Mouse (Mus musculus) cerebellum, postnatal 10 days (tissue): ENCODE results near the gene Tjp2.

Experiments
- DNase-seq, 2 experiments: peaks; one replicate each; pipeline ENCODE4 v3.0.0; 2021; ENCODE audit warnings: mixed read lengths in 2 of 2

Gene Tjp2

DNA sequence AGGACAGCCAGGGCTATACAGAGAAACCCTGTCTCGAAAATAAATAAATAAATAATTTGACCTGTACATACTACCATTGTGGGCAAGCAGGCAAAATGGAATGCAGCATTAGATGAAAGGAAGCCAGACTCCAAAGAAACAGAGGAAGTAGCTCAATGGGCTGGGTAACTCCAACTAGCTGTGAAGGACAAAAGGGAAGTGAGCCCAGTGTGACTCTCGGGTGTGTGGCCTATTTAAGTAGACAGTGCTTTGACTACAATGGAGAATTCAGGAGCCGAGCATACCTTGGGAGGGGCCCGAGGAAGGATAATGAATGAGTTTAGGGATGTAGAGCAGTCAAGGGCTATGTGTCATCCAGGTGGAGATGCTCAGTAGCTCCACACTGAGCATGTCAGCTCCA is 48.1 kb downstream of the Tjp2 start:
- DNase-seq = no peak

DNA sequence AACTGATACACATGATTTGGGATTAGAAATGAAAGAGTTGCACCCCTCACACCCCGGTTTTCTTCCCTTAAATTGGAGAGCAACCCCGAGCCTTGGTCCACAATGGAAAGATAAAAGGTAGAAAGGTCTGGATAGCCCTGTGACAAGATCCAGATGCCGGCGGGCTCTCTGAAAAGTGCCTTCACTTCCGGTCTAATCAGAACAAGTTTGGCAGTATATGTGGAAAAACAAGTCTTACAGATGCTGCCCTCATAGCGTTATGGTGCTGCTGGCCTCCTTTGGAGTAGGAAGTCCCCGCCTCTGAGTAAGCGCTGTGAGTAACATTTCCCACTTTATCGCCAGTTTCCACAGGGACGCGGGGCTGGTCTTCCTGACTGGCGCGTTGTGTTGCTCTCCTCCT is 49.9 kb downstream of the Tjp2 start:
- no peak for DNase-seq

DNA sequence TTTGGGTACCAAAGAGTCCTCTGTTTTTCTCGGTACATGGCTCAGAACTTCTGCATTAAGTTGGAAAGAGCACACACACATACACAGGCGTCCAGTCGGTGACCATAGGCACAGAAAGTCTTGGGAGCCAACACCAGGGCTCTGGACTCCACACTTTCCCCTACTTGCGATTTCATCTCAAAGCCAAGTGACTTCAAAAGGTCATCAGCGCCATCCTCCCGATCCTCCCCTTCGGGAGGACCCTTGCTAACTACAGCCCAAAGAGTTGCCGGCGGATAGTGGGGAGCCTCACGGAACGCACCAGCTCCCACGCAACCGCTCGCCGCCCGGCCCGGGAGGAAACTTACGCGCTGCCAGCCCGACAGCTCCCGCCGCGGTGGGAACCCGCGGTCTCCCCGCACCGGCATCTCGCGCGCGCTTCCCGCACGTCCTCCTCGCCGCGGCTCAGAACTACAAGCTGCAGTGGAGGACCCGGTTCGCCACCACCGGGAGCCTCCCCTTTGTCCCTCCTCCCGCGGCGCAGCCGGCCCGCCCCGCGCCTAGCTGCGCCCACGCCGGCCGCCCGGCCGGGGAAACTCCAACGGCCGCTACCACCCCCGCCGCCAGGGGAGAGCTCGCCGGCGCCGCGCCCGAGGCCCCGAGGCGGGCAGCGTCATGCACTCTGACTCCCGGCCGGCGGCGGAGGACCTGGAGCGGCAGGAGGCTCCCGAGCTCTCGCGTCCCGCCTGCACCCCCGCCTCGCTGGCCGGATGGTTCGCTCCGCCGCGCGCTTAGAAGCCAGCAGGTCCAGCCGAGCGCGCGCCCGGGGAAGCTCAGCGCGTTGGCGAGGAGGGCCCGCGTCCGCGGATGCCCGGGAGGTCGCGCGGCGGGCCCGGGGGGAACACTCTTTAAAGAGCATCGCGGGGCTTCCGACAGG is 51.0 kb downstream of the Tjp2 start:
- peak; percentile 88 to 95 for DNase-seq

DNA sequence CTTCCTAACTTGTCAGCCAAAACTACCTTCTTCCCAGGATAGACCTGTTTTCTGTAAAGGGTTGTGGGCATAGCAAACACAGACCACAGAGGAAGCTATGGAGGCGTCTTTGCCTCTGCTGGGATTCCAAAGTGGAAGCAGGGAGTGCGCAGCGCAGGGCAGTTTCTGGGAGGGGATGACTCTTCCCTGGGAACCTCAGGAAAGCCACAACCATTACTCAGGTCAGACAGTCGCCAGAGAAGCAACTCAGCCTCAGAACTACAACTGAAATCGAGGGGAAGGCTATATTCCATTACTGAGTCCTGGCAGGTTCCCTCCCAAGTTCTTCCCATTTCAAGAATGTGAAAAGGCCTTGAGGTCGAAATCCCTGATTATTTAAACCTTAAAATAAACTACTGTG is 51.8 kb downstream of the Tjp2 start:
- no peak for DNase-seq

DNA sequence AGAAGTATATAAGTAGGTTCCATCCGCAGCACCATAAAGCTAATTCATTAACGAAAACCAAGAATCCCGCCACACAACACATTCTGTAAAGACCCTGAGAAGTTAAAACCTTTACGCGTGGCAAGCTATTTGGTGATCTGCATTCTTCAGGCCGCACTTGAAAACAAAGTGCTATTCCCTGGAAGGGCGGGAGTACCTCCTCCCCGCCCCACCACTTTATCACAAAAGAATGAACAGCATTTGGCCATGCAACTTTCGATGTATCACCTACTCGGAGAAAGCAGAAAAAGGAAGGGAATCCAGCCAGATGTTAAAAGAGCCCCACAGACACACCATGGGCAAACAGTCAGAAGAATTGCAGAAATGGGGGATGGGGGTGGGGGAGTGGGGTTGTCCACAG is 56.3 kb downstream of the Tjp2 start:
- DNase-seq = no peak

DNA sequence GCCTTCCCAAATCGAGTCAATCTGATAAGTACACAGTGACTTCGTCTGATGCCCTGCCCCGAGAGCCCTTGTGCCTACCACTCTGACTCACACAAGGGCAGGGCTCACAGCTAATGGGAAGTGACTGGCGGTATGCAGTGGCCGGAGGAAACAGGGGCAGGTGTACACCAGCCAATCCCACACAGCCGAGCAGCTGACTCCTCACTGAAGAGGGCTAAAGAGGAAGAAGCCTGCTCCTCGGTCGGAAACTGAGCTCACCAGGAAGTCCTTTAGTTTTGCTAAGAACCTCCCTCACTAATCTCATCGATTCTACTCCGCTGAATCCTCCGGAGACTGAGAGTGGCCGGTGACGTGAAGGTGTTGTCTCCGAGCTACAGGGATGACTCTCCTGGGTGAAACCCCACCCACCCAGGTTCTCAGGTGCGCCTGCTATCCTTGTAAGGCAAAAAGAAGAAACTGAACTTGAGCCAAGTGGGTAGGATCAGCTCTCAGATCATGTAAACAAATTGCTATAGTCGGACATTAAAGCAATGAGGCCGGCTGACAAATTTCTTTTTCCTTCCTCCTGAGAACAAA is 58.2 kb downstream of the Tjp2 start:
- no peak for DNase-seq

DNA sequence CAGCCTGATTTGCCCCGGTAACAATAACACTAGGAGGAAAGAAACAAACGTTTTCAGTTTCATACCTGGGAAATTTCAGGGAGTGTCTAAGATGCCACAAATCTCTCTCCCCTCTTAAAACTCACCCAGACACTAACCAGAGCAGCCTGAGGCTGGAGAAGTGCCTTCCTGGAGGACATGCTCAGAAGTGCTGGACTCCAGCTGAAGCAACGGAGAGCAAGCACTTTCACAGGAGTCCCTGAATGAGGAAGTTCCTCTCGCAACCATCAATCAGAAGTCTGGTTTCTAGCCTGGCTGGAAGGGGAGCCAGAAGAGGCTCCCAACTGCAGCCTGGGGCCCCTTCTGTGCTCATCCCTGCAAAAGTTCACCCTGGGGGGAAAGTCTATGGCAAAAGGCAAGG is 60.9 kb downstream of the Tjp2 start:
- DNase-seq = no peak

DNA sequence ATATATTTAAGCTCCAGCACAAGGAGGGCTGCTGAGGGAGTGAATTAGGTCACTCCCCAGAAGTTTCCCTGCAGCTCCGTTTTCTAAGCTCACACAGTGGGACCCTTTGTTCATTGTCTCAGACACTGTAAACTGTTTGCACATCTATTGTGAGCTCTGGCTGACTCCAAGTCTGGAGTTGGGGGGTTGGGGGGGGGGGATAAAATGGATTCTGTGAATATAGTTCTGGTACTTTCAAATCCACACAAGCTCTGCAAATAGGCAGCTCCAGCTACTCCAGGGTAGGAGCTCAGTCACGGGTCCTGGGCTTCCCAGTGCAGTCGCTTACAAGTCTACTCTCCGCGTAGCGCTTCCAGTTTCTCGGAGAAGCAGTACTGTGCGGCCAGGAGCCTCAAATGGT is 64.4 kb downstream of the Tjp2 start:
- DNase-seq = no peak

DNA sequence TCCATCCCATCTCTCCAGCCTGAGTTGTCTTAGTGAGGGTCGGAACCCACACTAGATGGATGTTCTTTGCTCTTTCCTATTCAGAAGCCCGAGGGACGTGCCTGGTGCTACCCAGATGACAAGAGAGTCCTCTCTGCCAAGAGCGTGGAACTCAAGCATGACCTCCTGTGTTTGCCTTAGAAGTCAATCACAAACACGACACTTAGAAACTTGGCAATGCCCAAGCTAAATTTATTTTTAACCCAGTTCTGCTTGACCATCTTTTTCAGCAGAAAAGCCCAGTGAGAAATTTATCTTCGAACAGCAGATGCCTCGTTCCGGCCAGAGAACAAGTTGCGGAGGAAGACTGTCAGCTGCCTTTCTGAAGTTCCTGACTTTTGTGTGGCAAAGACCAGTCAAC is 65.1 kb downstream of the Tjp2 start:
- DNase-seq = no peak

DNA sequence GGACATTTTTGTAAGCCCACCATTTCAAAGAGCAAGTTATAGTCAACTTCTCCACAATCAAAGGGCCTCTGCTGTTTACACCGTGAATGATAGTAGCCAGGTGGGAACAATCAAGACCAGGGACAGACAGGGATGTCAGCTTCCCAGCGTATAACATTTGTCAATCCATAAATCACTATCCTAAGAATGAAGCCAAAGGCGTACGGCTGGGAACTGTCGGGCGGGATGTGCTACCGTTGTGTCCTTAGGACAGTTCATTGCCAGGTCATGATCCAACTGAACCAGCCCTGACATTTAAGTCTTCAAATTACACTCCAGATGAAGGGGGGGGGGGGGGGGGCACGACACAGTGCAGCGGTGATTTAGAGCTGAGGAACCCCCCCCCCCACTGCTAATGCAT is 65.5 kb downstream of the Tjp2 start:
- DNase-seq = no peak

DNA sequence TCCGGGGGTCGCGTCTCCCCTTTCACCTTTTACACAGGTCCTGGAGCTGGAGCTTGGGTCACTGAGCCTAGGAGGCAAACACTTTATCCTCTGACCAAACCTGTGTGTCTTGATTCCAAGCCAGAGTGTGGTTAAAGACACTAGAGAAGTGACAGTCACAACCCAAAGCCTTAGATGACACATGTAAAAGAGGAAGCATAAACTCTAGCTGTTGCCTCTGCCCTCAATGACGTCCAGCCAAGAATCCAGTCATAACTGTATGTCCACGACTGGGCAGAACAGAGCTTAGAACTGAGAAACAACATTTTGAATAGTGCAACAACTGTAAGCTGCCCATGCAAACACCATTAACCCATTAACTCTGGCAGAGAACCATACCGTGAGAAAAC is 68.8 kb downstream of the Tjp2 start:
- no peak for DNase-seq

DNA sequence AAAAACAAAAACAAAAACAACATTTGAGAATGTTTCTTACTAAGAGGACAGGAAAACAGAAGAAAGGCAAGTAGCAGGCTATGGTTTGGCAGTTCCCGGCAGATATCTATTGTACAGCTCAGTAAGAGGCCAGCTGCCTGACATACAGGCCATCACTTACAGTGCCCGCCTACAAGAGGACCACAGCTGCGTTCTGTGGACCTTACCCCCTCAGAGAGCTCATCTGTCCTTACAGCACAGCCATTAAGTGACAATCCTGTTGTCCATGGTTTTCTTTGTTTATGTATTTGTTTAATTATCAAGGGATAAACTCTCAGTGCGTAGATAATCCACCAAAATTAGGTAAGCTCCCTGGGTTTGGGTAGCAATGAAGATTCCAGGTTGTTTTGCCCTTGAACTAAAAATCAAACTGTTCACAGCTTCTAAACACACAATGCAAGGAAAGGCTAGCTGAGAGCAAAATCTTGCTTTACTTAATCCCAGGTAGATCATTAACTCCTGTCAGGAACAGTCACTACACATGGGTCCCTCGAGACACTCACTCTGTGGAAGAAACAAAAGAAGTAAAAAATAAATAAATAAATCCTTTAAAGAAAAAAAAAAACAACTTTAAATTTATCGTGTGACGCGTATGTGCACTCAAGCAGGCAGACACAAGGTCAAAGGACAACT is 69.3 kb downstream of the Tjp2 start:
- no peak for DNase-seq

DNA sequence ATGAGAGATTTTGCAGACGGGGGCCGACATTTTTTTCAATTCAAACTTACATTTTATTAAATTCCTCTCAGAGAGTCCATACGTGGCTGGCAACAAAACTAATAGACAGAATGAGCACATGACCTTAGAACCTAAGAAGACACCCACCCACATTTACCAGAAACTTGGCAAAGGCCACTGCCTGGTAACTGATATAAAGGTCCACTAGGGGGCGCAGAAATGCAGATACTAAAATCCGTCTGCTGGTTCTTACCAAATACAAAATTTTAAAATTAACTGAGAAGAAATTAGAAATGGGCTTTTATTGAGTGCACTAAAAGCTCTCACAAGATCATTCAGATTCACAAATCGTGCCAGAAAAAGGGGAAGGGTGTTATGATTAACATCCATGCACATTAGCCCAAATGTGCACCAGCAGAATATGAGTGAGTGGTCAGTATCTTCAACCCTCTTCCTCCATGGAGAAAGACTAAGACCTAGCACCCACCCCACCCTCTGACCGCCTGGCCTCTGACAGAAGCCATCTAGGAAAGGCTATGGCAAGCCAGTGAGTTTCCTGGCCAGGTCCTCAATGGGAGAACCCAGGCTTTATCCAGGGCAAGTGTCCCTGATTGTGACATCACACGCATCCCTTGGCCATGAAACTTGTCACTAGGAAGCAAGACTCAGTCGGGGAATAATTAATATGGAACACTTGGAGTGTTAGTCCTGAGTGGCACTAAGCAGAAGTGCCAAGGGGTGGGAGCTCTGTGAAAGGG is 71.4 kb downstream of the Tjp2 start:
- peak; percentile 73 to 85 for DNase-seq

DNA sequence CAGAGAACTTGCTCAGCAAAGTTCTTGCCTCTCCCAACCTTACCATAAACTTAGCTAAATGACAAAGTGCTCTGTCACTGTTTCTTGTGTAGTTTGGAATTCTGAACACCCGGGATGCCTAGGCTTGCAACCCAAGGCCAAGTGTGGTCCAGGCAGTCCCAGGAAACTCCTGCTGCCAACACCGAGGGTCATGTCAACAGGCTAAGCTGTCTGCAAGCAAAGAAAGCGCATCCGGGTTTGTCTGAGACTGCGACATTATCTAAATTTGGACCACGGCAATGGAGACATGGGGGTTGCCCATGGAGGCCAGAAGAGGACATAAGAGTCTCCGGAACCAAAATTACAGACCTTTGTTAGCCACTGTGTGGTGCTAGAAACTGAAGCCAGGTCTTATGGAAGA is 80.8 kb downstream of the Tjp2 start:
- DNase-seq = no peak

DNA sequence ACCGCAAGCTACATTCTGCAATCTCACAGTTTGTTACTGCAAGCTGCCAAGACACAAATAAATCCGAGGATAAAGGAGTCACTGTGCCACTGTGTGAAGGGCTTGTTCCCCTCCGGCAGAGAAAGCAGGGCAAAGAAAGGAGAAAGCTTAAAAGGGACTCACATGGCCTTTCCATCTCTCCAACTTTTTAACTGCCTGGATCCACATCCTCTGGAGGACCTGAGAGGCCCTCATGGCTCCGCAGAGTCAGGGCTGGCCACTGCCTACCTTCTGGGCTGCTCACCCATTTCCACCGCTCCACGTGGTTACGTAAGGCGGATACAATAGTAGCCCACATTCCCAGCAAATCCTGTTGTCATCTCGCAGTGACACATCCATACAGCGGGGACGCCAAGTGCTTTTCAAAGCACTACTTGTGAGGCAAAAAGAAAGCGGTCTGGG is 82.2 kb downstream of the Tjp2 start:
- peak; percentile 18 to 28 for DNase-seq

DNA sequence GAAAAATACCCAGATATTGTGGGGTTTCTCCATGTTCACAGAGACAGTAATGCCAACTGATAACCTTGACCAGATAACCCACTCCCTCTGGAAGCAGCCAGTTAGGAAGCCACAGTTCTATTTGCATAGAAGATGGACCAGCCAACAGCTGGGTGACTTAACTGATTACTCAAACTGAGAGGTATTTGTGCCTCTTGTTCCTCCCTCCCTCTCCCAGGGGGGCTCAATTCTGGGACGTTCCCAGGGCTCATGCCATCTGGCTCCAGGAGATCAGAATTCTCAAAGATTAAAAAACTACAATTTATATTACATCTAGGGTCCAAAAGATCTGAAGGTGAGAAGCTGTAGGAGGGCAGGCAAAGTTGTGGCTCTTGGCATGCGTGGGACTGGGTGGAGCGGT is 84.5 kb downstream of the Tjp2 start:
- DNase-seq = no peak

DNA sequence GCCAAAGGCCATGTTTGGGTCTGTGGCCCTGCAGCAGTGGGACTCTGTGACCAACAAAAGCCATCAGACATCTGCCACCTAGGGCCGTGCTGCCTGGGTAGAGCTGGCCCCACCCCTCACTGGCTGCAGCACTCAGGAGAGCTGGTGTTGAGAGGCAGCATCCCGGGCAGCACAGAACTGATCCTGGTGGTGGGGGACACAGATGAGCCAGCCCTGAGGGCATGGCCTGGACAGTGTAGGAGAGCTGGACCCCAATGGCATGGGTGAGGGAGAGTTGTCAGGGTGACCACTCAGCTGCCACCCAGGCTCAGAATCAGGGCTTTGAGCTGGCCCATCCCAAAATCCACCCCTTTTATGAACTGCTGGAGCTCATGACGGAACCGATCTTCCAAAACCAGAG is 87.4 kb downstream of the Tjp2 start:
- DNase-seq = no peak

DNA sequence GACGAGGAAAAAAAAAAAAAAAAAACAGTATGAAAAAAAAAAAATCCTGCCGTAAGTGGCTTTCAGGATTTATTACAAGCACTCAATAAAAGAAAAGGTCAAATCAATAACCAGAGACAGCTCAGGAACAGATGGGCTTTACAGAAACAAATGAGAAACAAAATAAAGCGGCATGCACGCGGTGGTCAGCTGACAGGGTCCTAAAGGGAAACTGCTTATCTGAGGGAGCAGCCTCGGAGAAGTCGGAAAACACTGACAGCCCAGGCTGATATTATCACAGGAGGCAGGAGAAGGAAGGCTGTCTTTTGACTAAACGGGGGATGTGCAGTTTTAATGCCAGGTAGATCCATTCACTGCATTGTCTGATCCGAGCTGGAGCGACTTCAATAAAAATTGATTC is 89.8 kb downstream of the Tjp2 start:
- DNase-seq = peak in 1 of 2 experiments; percentile 11

DNA sequence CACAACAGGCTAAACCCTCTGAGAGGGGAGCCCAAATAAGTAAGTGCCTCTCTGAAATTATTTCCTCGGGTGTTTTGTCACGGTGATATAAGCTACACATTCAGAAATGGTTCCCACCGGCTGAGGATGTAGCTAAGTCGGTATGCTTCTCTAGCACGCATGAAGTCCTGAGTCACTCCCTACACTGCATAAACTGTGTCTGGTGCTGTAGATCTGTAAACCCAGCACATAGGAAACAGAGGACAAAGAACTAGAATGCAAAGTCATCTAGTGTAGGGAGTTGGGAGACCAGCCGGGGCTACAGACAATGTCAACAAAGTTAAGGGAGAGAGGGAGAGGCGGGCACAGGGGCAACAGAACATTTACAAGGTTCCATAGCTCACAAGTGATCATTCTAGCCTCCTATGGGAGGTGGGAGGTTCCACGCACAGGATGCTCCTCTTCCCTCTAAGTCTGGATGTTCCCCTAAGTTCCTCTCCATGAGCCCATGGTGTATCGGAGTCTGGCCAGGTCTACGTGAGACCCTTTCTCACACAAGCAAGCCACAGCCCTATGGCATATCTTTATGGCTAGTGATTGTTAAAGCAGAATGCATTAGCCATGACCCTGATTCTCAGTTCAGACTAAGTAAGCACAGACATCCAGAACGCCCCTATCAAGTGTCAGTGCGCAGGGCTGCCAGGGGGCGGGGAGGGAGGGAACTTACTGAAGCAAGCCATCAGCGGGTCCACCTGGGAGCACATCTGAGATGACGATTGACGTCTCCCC is 90.5 kb downstream of the Tjp2 start:
- DNase-seq = peak in 1 of 2 experiments; percentile 7

DNA sequence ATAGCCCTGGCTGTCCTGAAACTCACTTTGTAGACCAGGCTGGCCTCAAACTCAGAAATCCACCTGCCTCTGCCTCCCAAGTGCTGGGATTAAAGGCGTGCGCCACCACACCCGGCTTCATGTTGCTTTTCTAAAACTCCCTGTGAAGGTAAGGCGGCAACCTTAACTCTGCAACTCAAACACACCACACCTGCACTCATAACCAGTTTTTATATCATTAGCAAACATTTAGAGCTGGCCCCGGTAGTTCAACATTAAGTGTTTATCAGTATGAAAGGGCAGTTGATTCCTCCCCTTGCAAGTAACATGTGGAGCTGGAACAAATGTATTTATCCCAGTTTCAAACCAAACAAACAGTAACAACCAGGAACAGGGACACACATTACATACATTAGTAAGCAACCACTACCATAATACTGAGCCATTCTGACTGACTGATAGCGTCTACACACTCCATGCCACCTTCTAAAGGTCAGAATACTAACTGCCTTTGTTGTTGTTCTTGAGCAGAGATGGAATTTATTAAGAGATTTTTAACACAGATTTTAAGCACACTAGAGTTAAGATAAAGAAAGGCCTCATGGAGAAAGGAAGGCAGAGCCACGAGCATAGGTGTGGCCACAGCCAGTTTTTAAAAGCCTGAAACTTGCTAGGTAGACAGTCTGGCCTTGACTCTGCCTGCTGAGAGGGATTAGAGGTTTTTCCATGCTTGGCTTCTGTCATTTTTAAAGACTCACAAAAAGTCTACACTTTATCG is 101.1 kb downstream of the Tjp2 start:
- DNase-seq = no peak

DNA sequence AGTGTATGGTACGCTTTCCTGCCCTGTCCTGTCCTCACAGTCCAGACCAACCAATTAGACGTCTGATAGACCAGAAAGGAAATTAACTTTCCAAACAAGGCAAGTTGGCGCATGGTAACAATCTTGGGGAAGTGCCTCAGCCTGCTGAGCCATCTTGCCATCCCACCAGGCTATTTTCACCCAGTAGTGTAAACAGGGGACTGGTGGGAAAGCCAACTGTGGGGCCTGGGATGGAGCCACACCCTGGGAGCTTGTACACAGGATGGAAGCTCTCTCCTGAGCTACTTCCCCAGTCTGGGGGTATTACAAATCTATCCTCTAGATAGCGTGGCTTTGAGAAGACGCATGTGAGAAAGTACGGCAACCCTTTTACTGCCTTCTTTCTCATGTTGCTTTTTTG is 101.7 kb downstream of the Tjp2 start:
- DNase-seq = no peak

DNA sequence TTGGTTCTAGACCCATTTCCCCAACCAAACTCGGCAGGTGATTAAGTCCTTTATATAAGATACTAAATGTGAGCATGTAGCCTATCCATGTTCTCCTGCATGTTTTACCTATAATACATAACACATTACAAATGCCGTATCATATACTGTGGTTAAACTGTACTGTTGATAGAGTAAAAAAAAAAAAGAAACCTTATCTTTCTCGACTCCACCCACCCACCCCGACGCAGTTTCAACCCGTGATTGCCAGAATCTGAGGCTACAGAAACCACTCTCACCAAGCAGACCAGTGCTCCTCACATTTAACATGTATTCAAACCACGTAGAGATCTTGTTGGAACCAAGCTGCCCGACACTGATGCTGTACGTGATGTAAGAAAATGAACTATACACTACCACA is 102.2 kb downstream of the Tjp2 start:
- no peak for DNase-seq
